Comparison of ENCODE assay signal across 16 mouse cellular contexts in the genomic region with DNA sequence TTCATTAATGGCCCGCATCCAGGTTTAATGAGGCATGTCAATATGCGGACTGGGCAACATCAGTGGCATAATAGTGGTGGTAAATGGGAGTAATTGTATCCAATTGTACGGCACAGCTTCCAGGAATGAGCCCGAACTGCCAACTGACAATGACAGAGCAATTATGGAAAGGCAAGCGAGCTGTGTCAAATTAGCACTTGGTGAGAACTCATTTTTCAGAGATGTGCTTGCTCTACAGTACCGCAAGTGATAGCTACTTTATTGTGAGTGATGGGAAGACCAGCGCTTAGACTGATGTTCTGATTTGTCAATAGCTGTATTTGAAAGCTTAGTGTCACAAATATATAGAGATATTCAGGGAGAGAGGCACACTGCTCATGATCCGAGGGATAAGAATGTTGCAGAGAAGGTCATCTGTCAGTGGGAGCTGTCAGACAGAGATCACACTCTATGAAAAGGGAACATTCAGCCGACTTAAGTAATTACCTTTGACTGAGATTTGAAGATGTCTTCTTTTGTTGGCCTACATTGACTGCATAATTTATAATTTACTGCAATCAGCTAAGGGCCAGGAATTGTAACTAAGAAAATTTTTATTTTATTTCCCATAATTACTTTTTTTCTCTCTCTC.
DNase-seq lines count a peak whose midpoint lies in the region; ATAC-seq lines count a peak whose summit lies in the region.
"Had no signal": no experiment of that assay in that cellular context is flagged by ENCODE, and none has a peak within 500 bp of the region (broad histone marks: within the 10 kb centered on the region; RNA-seq: fewer than 3 reads in every experiment).

No protein-coding gene starts in this region.

- no peak overlapping the region for H3K9ac ChIP-seq in hindbrain, embryonic 11.5 days (ENCODE audit: low read depth, low read length)
- no peak overlapping the region for H3K9ac ChIP-seq in hindbrain, embryonic 15.5 days
- H3K9ac ChIP-seq in neural tube, embryonic 13.5 days = no peak overlapping the region
- H3K9ac ChIP-seq in liver, embryonic 12.5 days = no peak overlapping the region

- H3K36me3 ChIP-seq in hindbrain, embryonic 11.5 days (ENCODE audit: control insufficient read depth, insufficient read depth, low read length) = no peaks in the 10 kb centered on the region
- no peaks in the 10 kb centered on the region for H3K36me3 ChIP-seq in hindbrain, embryonic 10.5 days
- H3K36me3 ChIP-seq in hindbrain, embryonic 15.5 days = no peaks in the 10 kb centered on the region
- no peaks in the 10 kb centered on the region for H3K36me3 ChIP-seq in neural tube, embryonic 13.5 days
- H3K36me3 ChIP-seq in liver, embryonic 12.5 days = no peaks in the 10 kb centered on the region

- H3K4me1 ChIP-seq in hindbrain, embryonic 11.5 days (replicated peaks; ENCODE audit: control insufficient read depth, insufficient read depth, low read length) = no peaks in the 10 kb centered on the region
- 0 out of 2 replicates have a peak, but pooled peaks cover 5% of the 10 kb centered on the region for H3K4me1 ChIP-seq in hindbrain, embryonic 10.5 days (replicated peaks)
- 0 out of 2 replicates have a peak, but pooled peaks cover 7% of the 10 kb centered on the region for H3K4me1 ChIP-seq in hindbrain, embryonic 15.5 days (replicated peaks)
- H3K4me1 ChIP-seq in neural tube, embryonic 13.5 days (replicated peaks) = peaks cover 8% of the 10 kb centered on the region
- H3K4me1 ChIP-seq in liver, embryonic 12.5 days = no peaks in the 10 kb centered on the region

- no peaks in the 10 kb centered on the region for H3K27me3 ChIP-seq in hindbrain, embryonic 11.5 days (ENCODE audit: control insufficient read depth, insufficient read depth, low read length)
- no peaks in the 10 kb centered on the region for H3K27me3 ChIP-seq in hindbrain, embryonic 10.5 days (ENCODE audit: insufficient read depth, poor library complexity, severe bottlenecking)
- H3K27me3 ChIP-seq in hindbrain, embryonic 15.5 days = no peaks in the 10 kb centered on the region
- H3K27me3 ChIP-seq in neural tube, embryonic 13.5 days = no peaks in the 10 kb centered on the region
- no peaks in the 10 kb centered on the region for H3K27me3 ChIP-seq in liver, embryonic 12.5 days (replicated peaks)

- ATAC-seq in hindbrain, embryonic 11.5 days (ENCODE audit: low FRiP score) = peak; percentile 94
- ATAC-seq in hindbrain, embryonic 15.5 days (ENCODE audit: low FRiP score, low read depth) = peak; percentile 74; the same call in 1 of the 2 replicates
- peak; percentile 83 for ATAC-seq in neural tube, embryonic 13.5 days (ENCODE audit: low read depth)
- ATAC-seq in liver, embryonic 12.5 days = no peak

- no peak overlapping the region for H3K4me3 ChIP-seq in hindbrain, embryonic 11.5 days (ENCODE audit: low read depth, low read length)
- no peak overlapping the region for H3K4me3 ChIP-seq in hindbrain, embryonic 10.5 days
- no peak overlapping the region for H3K4me3 ChIP-seq in hindbrain, embryonic 15.5 days
- H3K4me3 ChIP-seq in neural tube, embryonic 13.5 days = no peak overlapping the region
- H3K4me3 ChIP-seq in liver, embryonic 12.5 days = no peak overlapping the region
- H3K4me3 ChIP-seq: erythroblast, embryonic 14.5 days; left cerebral cortex, adult 2 months had no signal

- peak; percentile 34 for DNase-seq in hindbrain, embryonic 11.5 days (ENCODE audit: low spot score)
- no peak for DNase-seq in hindbrain, embryonic 10.5 days (ENCODE audit: low spot score)
- peak; percentile 39 for DNase-seq in brain, embryonic 18.5 days (ENCODE audit: low read depth, low spot score)
- no peak for DNase-seq in cerebellum, adult 9-11 months
- DNase-seq in cerebellum, postnatal 4 days (ENCODE audit: low spot score in 2 of 2) = no peak
- DNase-seq: adrenal gland, postnatal 10 days; cerebellum, adult 8-10 months; heart, postnatal 4 days; kidney, postnatal 36 days; lung, postnatal 36 days had no signal

- WGBS in hindbrain, embryonic 11.5 days = 36% methylated on average over 9 of the region's 9 CpGs
- 52% methylated on average over 9 of the region's 9 CpGs for WGBS in hindbrain, embryonic 10.5 days
- WGBS in hindbrain, embryonic 15.5 days = 15% methylated on average over 9 of the region's 9 CpGs
- 15% methylated on average over 9 of the region's 9 CpGs for WGBS in neural tube, embryonic 13.5 days
- WGBS in liver, embryonic 12.5 days (ENCODE audit: insufficient replicate concordance) = 74% methylated on average over 9 of the region's 9 CpGs

- no peak overlapping the region for H3K27ac ChIP-seq in hindbrain, embryonic 11.5 days (ENCODE audit: low read depth, low read length)
- H3K27ac ChIP-seq in hindbrain, embryonic 10.5 days = no peak overlapping the region
- H3K27ac ChIP-seq in hindbrain, embryonic 15.5 days (replicated peaks) = no peak overlapping the region
- no peak overlapping the region for H3K27ac ChIP-seq in neural tube, embryonic 13.5 days (replicated peaks)
- no peak overlapping the region for H3K27ac ChIP-seq in liver, embryonic 12.5 days
- H3K27ac ChIP-seq: left cerebral cortex, adult 2 months had no signal

- H3K4me2 ChIP-seq in hindbrain, embryonic 11.5 days (replicated peaks; ENCODE audit: low read depth, low read length) = no peak overlapping the region; the same call in 1 of the 2 replicates
- H3K4me2 ChIP-seq in hindbrain, embryonic 15.5 days = no peak overlapping the region
- H3K4me2 ChIP-seq in neural tube, embryonic 13.5 days = peak overlapping the region; percentile 5; the same call in 1 of the 2 replicates
- no peak overlapping the region for H3K4me2 ChIP-seq in liver, embryonic 12.5 days
- H3K4me2 ChIP-seq: liver, embryonic 11.5 days had no signal

- H3K9me3 ChIP-seq in hindbrain, embryonic 11.5 days (ENCODE audit: control insufficient read depth, low read length) = no peaks in the 10 kb centered on the region
- H3K9me3 ChIP-seq in hindbrain, embryonic 10.5 days = no peaks in the 10 kb centered on the region
- no peaks in the 10 kb centered on the region for H3K9me3 ChIP-seq in hindbrain, embryonic 15.5 days
- no peaks in the 10 kb centered on the region for H3K9me3 ChIP-seq in neural tube, embryonic 13.5 days
- no peaks in the 10 kb centered on the region for H3K9me3 ChIP-seq in liver, embryonic 12.5 days (replicated peaks)

Comparison
In these comparisons a context has a peak if more than half of its experiments do, and no peak if none do; other contexts are left out.
1. DNase-seq: peak in hindbrain, embryonic 11.5 days (single experiment) and brain, embryonic 18.5 days (single experiment); none in hindbrain, embryonic 10.5 days (single experiment), cerebellum, adult 9-11 months (single experiment) and cerebellum, postnatal 4 days (0 of 2).